Mouse (Mus musculus) hindbrain, embryonic 12.5 days (tissue): ENCODE measurements around the gene Lmnb2. TPM values are rescaled to one million over a fixed set of nuclear protein-coding genes. Genes with fewer than 3 reads are reported as not detected.

ENCODE experiments used
- ATAC-seq: fragments of 200-750 bp; cut with Nextera tagmentation; 2 replicates; pipeline ENCODE4 v1.8.0; 2017; ENCODE audit warnings: moderate TSS enrichment; ENCODE audit not compliant: low FRiP score
- H3K27ac ChIP-seq: fragments of 300-500 bp; sonication (generic); 2 replicates; pipeline ENCODE4 v1.5.1; 2016; ENCODE audit warnings: mild to moderate bottlenecking
- H3K27me3 ChIP-seq: fragments of 300-500 bp; sonication (generic); 2 replicates; pipeline ENCODE4 v1.6.1; 2016; ENCODE audit warnings: mild to moderate bottlenecking
- H3K36me3 ChIP-seq: fragments of 300-500 bp; sonication (generic); 2 replicates; pipeline ENCODE4 v1.6.1; 2016; ENCODE audit warnings: mild to moderate bottlenecking
- H3K4me1 ChIP-seq: fragments of 300-500 bp; sonication (generic); 2 replicates; pipeline ENCODE4 v1.6.1; 2016
- H3K4me2 ChIP-seq: fragments of 300-500 bp; sonication (generic); replicated peaks from 2 replicates; pipeline ENCODE4 v1.6.1; 2016; ENCODE audit warnings: mild to moderate bottlenecking
- H3K4me3 ChIP-seq: fragments of 300-500 bp; sonication (generic); 2 replicates; pipeline ENCODE4 v1.5.1; 2016; ENCODE audit warnings: mild to moderate bottlenecking
- H3K9ac ChIP-seq: fragments of 300-500 bp; sonication (generic); 2 replicates; pipeline ENCODE4 v1.6.1; 2016; ENCODE audit warnings: mild to moderate bottlenecking, moderate library complexity
- H3K9me3 ChIP-seq: fragments of 300-500 bp; sonication (generic); replicated peaks from 2 replicates; pipeline ENCODE4 v1.6.1; 2016; ENCODE audit warnings: mild to moderate bottlenecking
- WGBS: fragments of 180-500 bp; shearing (Covaris S2); methylation state at CpG from one replicate; pipeline ENCODE4 v1.1.7; 2016; 5-methylcytosine and 5-hydroxymethylcytosine counted together
- polyA plus RNA-seq: library from polyadenylated mRNA; unstranded; fragments of >200 nt; fragmentation: Nextera tagmentation; extraction: Ambion mirVana; gene quantifications from 2 replicates; pipeline ENCODE4 v1.2.1, GENCODE M21; 2016

Gene Lmnb2
- polyA plus RNA-seq, 1 experiment from 2014 or later = 56.8 TPM

DNA sequence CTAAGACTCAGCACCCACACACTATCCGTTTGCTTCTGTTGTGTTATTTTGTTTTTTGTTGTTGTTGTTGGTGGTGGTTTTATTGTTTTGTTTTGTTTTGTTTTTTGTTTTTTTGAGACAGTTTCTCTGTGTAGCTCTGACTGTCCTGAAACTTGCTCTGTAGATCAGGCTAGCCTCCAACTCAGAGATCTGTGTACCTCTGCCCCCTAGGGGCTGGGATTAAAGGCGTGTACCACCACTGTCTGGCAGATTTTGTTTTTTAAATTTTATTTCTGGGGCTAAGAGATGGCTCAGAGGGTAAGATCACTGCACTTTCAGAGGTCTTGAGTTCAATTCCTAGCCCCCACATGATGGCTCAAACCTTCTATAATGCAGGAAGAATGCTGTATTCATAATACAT lies 37.1 kb downstream of the Lmnb2 start:
- H3K4me2 ChIP-seq = no peak overlapping the region
- WGBS = 80% methylated on average over 2 of the region's 2 CpGs
- H3K9ac ChIP-seq = no peak overlapping the region
- no peaks in the 10 kb centered on the region for H3K4me1 ChIP-seq
- H3K27ac ChIP-seq = no peak overlapping the region
- no peaks in the 10 kb centered on the region for H3K9me3 ChIP-seq
- no peaks in the 10 kb centered on the region for H3K27me3 ChIP-seq
- no peak for ATAC-seq
- H3K4me3 ChIP-seq = no peak overlapping the region
- H3K36me3 ChIP-seq = no peaks in the 10 kb centered on the region

DNA sequence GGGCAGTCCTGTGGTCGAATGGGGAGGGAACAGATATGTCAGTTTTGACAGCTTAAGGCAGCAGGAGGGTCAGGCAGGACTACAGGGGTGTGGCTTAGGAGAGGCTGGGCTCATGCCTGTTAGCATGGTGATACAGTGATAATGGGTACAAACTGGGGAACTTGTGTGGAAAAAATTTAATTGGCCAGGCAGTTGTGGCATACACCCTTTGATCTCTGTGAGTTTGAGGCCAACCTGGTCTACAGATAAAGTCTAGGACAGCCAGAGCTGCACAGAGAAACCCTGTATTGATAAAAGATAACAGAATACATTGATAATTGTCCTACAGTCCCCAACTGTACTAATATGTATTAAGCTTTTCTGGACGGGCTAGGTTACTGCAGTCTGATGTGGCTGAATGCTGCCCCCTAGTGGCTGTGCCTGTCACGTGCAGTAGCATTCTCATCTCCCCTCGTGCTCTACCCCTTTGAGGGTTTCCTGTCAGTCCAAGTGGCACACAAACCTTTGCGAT lies 37.9 kb downstream of the Lmnb2 start:
- H3K27me3 ChIP-seq = no peaks in the 10 kb centered on the region
- no peaks in the 10 kb centered on the region for H3K4me1 ChIP-seq
- peak; percentile 51; the same call in 1 of the 2 replicates for ATAC-seq
- H3K9me3 ChIP-seq = no peaks in the 10 kb centered on the region
- H3K9ac ChIP-seq = no peak overlapping the region
- WGBS = 18% methylated on average over 5 of the region's 5 CpGs
- H3K27ac ChIP-seq = no peak overlapping the region
- no peaks in the 10 kb centered on the region for H3K36me3 ChIP-seq
- H3K4me2 ChIP-seq = no peak overlapping the region
- no peak overlapping the region for H3K4me3 ChIP-seq

DNA sequence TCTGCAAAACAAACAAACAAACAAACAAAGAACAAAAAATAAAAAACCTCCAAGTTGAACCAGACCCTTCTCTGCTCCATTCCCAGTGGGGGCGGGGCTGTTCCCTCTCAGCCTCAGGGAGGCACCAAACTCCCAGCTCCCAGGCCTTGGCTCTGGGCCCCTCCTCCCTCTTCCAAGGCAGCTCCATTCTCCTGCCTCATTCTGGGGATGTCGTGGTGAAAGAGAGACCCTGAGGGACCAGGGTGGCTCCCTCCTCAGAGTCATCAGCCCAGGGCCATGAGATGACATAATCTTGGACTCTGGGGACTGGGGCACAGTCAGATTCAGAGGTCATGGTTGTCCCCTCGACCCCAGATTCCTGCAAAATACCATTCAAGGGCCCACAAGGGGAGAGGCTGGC lies 41.5 kb downstream of the Lmnb2 start:
- no peaks in the 10 kb centered on the region for H3K36me3 ChIP-seq
- 0 out of 2 replicates have a peak overlapping the region, but pooled peaks have one; percentile 43 for H3K9ac ChIP-seq

DNA sequence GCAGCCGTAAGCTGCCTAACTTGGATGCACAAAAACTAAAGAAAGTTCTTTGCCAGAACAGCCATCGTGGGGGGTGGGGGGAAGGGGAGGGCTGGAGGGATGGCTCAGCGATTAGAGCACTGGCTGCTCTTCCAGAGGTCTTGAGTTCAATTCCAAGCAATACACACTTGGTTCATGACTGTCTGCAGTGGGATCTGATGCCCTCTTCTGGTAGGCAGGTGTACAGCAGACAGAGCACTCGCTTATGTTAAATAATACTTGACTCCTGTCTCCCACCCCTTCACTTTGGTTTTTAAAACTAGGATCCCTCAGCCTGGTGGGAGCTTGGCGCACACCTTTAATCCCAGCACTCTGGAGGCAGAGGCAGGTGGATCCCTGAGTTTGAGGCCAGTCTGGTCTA lies 42.0 kb downstream of the Lmnb2 start:
- Histone ChIP-seq H3K27ac (no peak overlapping the region), H3K9me3 (no peaks in the 10 kb centered on the region), H3K36me3 (no peaks in the 10 kb centered on the region), H3K4me2 (no peak overlapping the region), H3K4me3 (no peak overlapping the region), H3K9ac (no peak overlapping the region), H3K4me1 (no peaks in the 10 kb centered on the region), H3K27me3 (no peaks in the 10 kb centered on the region)
- WGBS = 28% methylated on average over 5 of the region's 5 CpGs
- no peak for ATAC-seq

More for the DNA sequence above, 41.5 kb downstream of the Lmnb2 start:
- Histone ChIP-seq H3K9me3 (no peaks in the 10 kb centered on the region), H3K27me3 (no peaks in the 10 kb centered on the region), H3K27ac (no peak overlapping the region), H3K4me2 (no peak overlapping the region), H3K4me3 (no peak overlapping the region), H3K4me1 (no peaks in the 10 kb centered on the region)
- 21% methylated on average over 3 of the region's 3 CpGs for WGBS
- 0 out of 2 replicates have a peak, but pooled peaks have one; percentile 26 for ATAC-seq

DNA sequence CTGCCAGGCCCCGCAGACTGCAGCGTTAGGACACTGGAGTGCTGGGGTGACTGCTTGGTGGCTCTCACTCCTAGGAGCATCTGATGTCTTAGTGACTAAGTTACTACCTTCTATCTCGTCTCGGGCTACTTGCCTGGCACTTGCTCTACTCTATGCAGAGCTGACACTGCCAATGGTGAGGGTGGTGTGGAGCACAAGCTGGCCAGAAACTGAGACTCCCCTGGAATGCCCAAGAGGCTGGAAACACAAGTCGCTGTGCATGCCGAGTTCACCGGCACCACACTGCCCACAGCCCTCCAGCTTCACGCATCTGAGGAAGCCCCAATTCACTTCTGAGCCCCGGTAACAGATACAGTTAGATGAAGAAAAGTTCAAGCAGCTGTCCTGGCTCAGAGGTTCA lies 44.0 kb downstream of the Lmnb2 start:
- Histone ChIP-seq H3K4me3 (no peak overlapping the region), H3K9ac (no peak overlapping the region), H3K36me3 (no peaks in the 10 kb centered on the region), H3K4me1 (no peaks in the 10 kb centered on the region), H3K9me3 (no peaks in the 10 kb centered on the region), H3K4me2 (no peak overlapping the region), H3K27me3 (no peaks in the 10 kb centered on the region), H3K27ac (no peak overlapping the region)
- WGBS = 74% methylated on average over 9 of the region's 9 CpGs
- ATAC-seq = no peak

DNA sequence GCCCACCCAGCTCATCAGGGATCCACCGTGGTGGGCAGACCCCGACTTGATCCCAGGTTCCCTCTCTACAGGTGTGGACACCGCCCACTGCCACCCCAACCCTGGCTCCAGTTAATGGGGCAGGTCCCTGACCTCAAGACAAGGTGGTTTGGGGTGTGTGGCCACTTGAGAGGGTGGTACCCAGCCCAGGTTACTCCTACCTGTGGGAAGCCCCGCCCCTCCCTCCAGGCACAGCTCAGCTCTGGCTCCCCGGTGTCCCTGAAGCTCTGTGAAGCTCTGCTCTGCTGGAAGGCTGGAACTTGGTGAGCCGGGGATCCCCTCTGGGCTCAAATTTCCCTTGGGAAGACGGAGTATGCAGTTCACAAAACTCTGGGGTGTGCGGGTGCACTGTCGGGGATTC lies 46.5 kb downstream of the Lmnb2 start, which contains the start of gene Tmprss9:
TSS of gene Tmprss9 (plus strand) at position 268 of the 400 bp plus-strand sequence.
- H3K9ac ChIP-seq = no peak within 1 kb of the TSS
- H3K4me1 ChIP-seq = no peaks in the 10 kb centered on the region
- no peak within 1 kb of the TSS for H3K27ac ChIP-seq
- no peak for ATAC-seq
- 30% methylated on average over 9 of the region's 9 CpGs for WGBS
- H3K27me3 ChIP-seq = no peaks in the 10 kb centered on the region
- no peak within 1 kb of the TSS for H3K4me2 ChIP-seq
- no peaks in the 10 kb centered on the region for H3K9me3 ChIP-seq
- peaks cover 18% of the 10 kb centered on the region for H3K36me3 ChIP-seq
- H3K4me3 ChIP-seq = no peak within 1 kb of the TSS

DNA sequence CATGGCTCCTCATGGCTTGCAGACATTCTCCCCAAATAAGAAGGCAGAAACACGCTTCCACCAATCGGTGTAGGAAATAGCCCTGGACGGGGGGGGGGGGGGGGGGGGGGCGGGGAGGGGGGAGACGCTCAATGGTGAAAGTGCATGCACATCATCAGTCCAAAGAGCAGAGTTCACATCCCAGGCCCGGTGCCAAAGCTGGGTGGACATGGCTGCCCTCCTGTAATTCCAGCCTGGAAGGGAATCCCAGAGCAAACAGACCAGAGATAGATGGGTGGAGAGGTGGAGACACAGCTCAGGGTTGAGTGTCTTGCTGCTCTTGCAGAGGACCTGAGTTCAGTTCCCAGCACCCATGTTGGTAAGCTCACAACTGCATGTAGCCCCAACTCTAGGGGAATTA lies 47.1 kb downstream of the Lmnb2 start:
- Histone ChIP-seq H3K36me3 (peaks cover 24% of the 10 kb centered on the region), H3K4me2 (no peak overlapping the region), H3K4me3 (no peak overlapping the region), H3K27ac (no peak overlapping the region), H3K9me3 (no peaks in the 10 kb centered on the region), H3K9ac (no peak overlapping the region), H3K27me3 (no peaks in the 10 kb centered on the region), H3K4me1 (no peaks in the 10 kb centered on the region)
- 95% methylated on average over 3 of the region's 6 CpGs for WGBS
- ATAC-seq = no peak

DNA sequence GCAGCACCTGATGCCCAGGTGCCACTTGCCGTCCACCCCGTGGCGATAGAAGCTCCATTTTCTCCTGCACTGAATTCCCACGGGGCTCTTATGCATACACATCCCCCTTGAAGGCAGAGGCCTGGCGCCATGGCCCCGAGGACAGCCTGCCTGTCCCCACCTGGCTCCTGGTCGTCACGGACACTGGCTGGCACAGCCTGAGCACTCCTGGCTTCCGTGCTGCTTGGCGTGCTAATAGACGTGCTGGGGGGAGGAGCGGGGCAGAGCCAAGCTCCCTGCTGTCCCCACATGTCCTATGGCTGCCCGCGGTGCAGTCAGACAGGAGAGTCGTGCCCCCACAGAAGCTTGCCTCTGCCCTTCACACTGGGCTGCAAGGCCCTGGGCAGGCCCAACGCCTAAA lies 53.6 kb downstream of the Lmnb2 start:
- Histone ChIP-seq H3K9ac (no peak overlapping the region), H3K4me2 (no peak overlapping the region), H3K9me3 (no peaks in the 10 kb centered on the region), H3K36me3 (peaks cover 71% of the 10 kb centered on the region), H3K27ac (no peak overlapping the region), H3K4me3 (no peak overlapping the region), H3K27me3 (no peaks in the 10 kb centered on the region), H3K4me1 (no peaks in the 10 kb centered on the region; the same call in 1 of the 2 replicates)
- no peak for ATAC-seq
- 91% methylated on average over 16 of the region's 16 CpGs for WGBS

DNA sequence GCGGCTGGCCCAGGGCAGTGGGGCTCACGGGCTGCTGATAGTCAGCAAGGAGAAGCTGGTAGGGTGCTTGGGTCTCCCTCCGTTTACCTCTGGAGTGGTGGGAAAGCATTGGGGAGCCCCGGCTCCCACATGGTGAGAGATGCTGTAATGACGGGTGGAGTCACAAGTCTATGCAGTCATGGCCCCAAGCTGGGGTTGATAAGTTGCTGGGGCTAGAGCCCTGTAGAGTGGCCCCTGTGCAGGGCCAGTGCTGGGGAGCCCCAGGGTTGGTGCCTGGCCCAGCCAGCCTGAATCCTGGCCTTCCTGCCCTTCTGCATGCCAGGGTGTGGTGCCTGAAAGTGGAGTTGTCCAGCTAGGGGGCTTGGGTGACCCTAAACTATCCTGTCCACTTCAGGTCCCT lies 55.7 kb downstream of the Lmnb2 start:
- Histone ChIP-seq H3K9ac (no peak overlapping the region), H3K4me2 (no peak overlapping the region), H3K4me3 (no peak overlapping the region), H3K9me3 (no peaks in the 10 kb centered on the region), H3K27me3 (no peaks in the 10 kb centered on the region), H3K36me3 (peaks cover 56% of the 10 kb centered on the region), H3K4me1 (peaks cover 13% of the 10 kb centered on the region), H3K27ac (no peak overlapping the region)
- no peak for ATAC-seq
- 90% methylated on average over 5 of the region's 5 CpGs for WGBS

DNA sequence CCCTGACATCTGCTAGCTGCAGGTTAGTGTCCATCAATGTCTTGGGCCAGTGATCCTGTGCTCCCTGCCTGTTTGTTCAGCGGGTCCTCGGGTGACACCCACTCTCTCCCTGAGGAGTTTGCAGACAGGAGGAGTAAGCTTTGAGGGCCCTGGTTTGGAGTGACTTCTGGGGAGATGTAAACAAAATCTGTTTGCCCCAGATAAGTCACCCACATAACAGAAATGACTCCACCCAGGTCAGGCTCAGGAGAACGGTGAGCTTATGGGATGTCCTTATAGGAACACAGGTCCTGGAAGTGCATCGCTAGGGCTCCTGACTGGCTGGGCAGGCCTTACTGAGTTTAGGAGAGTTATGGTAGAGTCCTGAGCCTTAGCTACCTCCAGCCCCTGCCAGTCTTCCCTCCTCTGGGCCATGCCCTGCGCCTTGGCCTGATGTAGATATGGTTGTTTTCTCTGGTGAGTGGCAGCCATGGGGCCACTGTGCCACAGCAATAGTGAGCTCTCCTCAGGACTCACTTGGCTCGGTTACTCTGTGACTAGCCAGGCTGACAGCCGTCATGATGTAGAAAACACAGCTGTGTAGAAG lies 59.6 kb downstream of the Lmnb2 start:
- no peak overlapping the region for H3K27ac ChIP-seq
- 0 out of 2 replicates have a peak overlapping the region, but pooled peaks have one; percentile 88 for H3K4me2 ChIP-seq
- H3K9ac ChIP-seq = peak overlapping the region; percentile 28
- 83% methylated on average over 7 of the region's 7 CpGs for WGBS
- no peak for ATAC-seq
- peaks cover 24% of the 10 kb centered on the region for H3K36me3 ChIP-seq
- H3K27me3 ChIP-seq = no peaks in the 10 kb centered on the region; the same call in 1 of the 2 replicates
- H3K9me3 ChIP-seq = no peaks in the 10 kb centered on the region
- peaks cover 40% of the 10 kb centered on the region for H3K4me1 ChIP-seq
- no peak overlapping the region for H3K4me3 ChIP-seq

DNA sequence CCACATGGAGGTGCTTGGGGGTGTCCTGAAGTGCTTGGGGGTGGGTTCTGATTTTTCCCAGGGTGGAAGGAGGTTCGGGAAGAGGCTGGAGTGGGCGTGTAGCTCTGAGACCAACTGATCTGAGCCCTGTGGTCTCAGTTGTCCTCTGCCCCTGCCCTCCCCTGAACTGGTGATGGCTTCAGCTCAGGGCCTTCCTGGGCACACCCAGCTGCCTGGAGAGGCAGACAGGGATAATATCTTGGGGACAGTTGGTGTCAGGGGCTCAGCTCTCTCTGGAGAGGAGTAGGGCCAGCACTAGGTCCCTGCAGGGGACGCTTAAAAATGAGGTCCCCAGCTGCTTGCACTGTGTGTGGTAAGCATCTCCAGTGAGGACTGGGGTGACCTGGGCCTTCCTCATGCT lies 60.2 kb downstream of the Lmnb2 start:
- H3K4me1 ChIP-seq = peaks cover 40% of the 10 kb centered on the region
- H3K27ac ChIP-seq = peak overlapping the region; percentile 37; the same call in 1 of the 2 replicates
- H3K27me3 ChIP-seq = no peaks in the 10 kb centered on the region; the same call in 1 of the 2 replicates
- H3K9me3 ChIP-seq = no peaks in the 10 kb centered on the region
- 64% methylated on average over 3 of the region's 3 CpGs for WGBS
- H3K4me3 ChIP-seq = no peak overlapping the region; the same call in 1 of the 2 replicates
- H3K4me2 ChIP-seq = peak overlapping the region; percentile 88; the same call in 1 of the 2 replicates
- ATAC-seq = no peak
- H3K9ac ChIP-seq = peak overlapping the region; percentile 28
- H3K36me3 ChIP-seq = peaks cover 23% of the 10 kb centered on the region

DNA sequence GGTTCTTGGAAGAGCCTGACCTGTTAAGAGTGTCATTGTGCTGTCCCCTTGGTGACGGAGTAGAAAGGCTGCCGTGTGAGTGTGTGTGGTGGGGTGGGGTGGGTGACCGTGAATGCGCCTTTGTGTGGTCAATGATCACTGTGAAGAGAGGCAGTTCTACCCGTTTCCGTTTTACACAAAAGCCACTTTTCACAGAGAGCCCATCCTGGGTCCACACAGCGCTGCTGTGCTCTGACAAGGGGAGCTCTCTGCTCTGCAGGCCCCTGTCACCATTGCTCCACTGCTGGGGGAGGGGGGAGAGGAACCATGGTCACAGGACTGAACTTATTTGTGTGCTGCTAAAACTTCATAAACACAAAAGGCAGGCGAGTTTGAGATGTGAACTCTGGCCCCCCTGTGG lies 60.7 kb downstream of the Lmnb2 start:
- Histone ChIP-seq H3K27ac (peak overlapping the region; percentile 37; the same call in 1 of the 2 replicates), H3K27me3 (no peaks in the 10 kb centered on the region; the same call in 1 of the 2 replicates), H3K9me3 (no peaks in the 10 kb centered on the region), H3K4me3 (no peak overlapping the region), H3K36me3 (peaks cover 22% of the 10 kb centered on the region), H3K9ac (peak overlapping the region; percentile 28; the same call in 1 of the 2 replicates), H3K4me1 (peaks cover 40% of the 10 kb centered on the region), H3K4me2 (peak overlapping the region; percentile 88; the same call in 1 of the 2 replicates)
- WGBS = 42% methylated on average over 8 of the region's 8 CpGs
- ATAC-seq = no peak

DNA sequence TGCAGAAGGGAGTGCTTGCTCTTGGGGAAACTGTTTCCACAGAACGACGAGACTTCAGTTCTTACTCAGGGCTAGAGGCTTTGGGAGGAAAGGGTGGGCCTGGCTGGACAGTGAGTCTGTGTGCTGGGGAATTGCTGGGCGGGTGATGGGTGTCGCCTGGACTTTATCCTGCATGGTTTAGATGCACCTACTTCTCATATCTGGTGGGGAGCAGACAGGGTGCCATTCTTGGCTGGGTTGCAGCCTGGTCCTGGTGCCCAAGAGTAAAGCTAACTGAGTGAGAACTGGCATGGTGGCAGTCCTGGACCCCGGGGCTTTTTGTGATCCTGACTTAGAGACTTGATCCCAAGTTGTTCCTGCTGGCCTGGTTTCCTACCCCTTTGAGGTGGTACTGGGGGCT lies 61.1 kb downstream of the Lmnb2 start:
- H3K27me3 ChIP-seq = no peaks in the 10 kb centered on the region; the same call in 1 of the 2 replicates
- no peak overlapping the region for H3K4me3 ChIP-seq
- 75% methylated on average over 5 of the region's 5 CpGs for WGBS

More for the DNA sequence above, 61.1 kb downstream of the Lmnb2 start:
- Histone ChIP-seq H3K4me1 (peaks cover 40% of the 10 kb centered on the region), H3K4me2 (peak overlapping the region; percentile 88; the same call in 1 of the 2 replicates), H3K36me3 (peaks cover 22% of the 10 kb centered on the region), H3K9me3 (no peaks in the 10 kb centered on the region), H3K9ac (peak overlapping the region; percentile 28; the same call in 1 of the 2 replicates), H3K27ac (peak overlapping the region; percentile 37; the same call in 1 of the 2 replicates)
- no peak for ATAC-seq
